8 mouse cellular contexts compared by ENCODE assay signal in the genomic region with DNA sequence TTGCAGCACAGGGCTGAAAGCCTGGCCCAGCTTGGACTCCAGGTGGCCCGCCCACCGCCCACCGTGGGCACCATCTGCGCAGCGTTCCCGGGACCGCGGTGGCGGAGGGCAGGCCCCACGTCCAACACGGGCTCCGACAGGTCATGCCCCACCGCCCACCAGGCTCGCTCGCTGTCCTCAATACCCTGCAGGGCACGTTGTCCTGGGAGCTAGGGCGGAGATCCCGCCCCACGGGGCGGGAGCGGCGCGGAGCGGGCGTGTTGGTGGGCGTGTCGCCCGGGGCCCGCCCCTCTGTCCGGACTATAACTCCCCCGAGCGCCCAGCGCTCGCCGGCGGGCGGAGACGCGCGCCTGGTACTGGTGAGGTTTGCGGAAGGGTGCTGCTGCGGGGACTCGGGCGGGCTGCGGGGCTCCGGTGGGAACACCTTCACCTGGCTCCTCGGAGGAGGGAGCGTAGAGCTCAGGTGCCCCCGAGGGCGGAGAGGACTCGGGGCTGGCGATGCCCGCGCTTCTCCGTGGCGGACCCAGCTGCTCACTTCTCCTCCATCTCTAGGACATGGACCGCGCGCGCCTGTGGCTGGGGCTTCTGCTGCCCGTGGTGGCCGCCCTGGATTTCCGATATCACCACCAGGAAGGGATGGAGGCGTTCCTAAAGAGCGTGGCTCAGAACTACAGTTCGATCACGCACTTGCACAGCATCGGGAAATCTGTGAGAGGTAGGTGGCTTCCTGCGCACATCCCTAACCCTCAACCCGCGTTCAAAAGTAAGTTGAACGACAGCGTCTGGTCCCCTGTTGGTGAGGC. TPM values are rescaled to one million over a fixed set of nuclear protein-coding genes. Genes with fewer than 3 reads are reported as not detected.
DNase-seq lines count a peak whose midpoint lies in the region; ATAC-seq and TF ChIP-seq lines count a peak whose summit lies in the region.

A gene (plus strand): TSS at position 332 of the 803 bp plus-strand sequence.

- peak within 1 kb of the TSS; percentile 39 for H3K9ac ChIP-seq in forebrain, embryonic 11.5 days (ENCODE audit: low read length)
- peak within 1 kb of the TSS; percentile 50 for H3K9ac ChIP-seq in lung, embryonic 15.5 days

- TF ChIP-seq POLR2A in olfactory bulb, adult 2 months (IDR thresholded peaks at IDR 0.05; ENCODE audit: insufficient read depth, low read depth, low read length) = 0 out of 2 replicates have a peak, but pooled peaks have one; percentile 28

- WGBS in forebrain, embryonic 11.5 days = 1% methylated on average over 72 of the region's 73 CpGs
- under 1% methylated on average over 64 of the region's 73 CpGs for WGBS in lung, embryonic 15.5 days
- under 1% methylated on average over 73 of the region's 73 CpGs for WGBS in olfactory bulb, adult 2 months

- peak within 1 kb of the TSS; percentile 51 for H3K4me3 ChIP-seq in forebrain, embryonic 11.5 days (ENCODE audit: low read depth, low read length)
- H3K4me3 ChIP-seq in lung, embryonic 15.5 days = peak within 1 kb of the TSS; percentile 73
- H3K4me3 ChIP-seq in olfactory bulb, adult 2 months (ENCODE audit: insufficient read depth, low read depth, low read length) = peak within 1 kb of the TSS; percentile 35

- peak; percentile 96 for ATAC-seq in forebrain, embryonic 11.5 days (replicated peaks; ENCODE audit: low FRiP score)
- peak; percentile 97 for ATAC-seq in lung, embryonic 15.5 days (ENCODE audit: borderline replicate concordance, extremely low read depth, low FRiP score, low TSS enrichment)

- no peaks in the 10 kb centered on the region for H3K36me3 ChIP-seq in forebrain, embryonic 11.5 days (ENCODE audit: control insufficient read depth, insufficient read depth, low read length)
- no peaks in the 10 kb centered on the region for H3K36me3 ChIP-seq in lung, embryonic 15.5 days

- no peak for TF ChIP-seq CTCF in olfactory bulb, adult 2 months (IDR thresholded peaks at IDR 0.05; ENCODE audit: insufficient read depth, low read depth, low read length)

- peaks cover 7% of the 10 kb centered on the region; the same call in 1 of the 2 replicates for H3K4me1 ChIP-seq in forebrain, embryonic 11.5 days (replicated peaks; ENCODE audit: control insufficient read depth, insufficient read depth, low read length)
- H3K4me1 ChIP-seq in lung, embryonic 15.5 days = peaks cover 23% of the 10 kb centered on the region
- peaks cover 13% of the 10 kb centered on the region for H3K4me1 ChIP-seq in olfactory bulb, adult 2 months (ENCODE audit: control insufficient read depth, insufficient read depth, low read length)

- H3K9me3 ChIP-seq in forebrain, embryonic 11.5 days (ENCODE audit: control insufficient read depth, low read length) = no peaks in the 10 kb centered on the region
- H3K9me3 ChIP-seq in lung, embryonic 15.5 days = no peaks in the 10 kb centered on the region

- intact Hi-C loops in heart, postnatal 14 days (cut with DNase I) = no loop called here

- DNase-seq in CD4-positive, CD25-positive, alpha-beta regulatory T cell, adult 2 months (ENCODE audit: low read depth, low spot score) = peak; percentile 85
- peak; percentile 68 to 72 for DNase-seq in adrenal gland, postnatal 4 days (ENCODE audit: low spot score in 2 of 2)
- DNase-seq in forebrain, embryonic 11.5 days (ENCODE audit: low spot score) = peak; percentile 84
- peak; percentile 78 to 82 for DNase-seq in heart, postnatal 14 days
- DNase-seq in kidney, postnatal 4 days = peak; percentile 89 to 93
- DNase-seq in thymus, postnatal 0 days (ENCODE audit: low spot score) = peak; percentile 58

- peak within 1 kb of the TSS; percentile 88 for H3K4me2 ChIP-seq in forebrain, embryonic 11.5 days (ENCODE audit: low read depth, low read length, severe bottlenecking)
- peak within 1 kb of the TSS; percentile 96 for H3K4me2 ChIP-seq in lung, embryonic 15.5 days

- no peak within 1 kb of the TSS for H3K27ac ChIP-seq in forebrain, embryonic 11.5 days (ENCODE audit: low read depth, low read length)
- no peak within 1 kb of the TSS for H3K27ac ChIP-seq in lung, embryonic 15.5 days
- H3K27ac ChIP-seq in olfactory bulb, adult 2 months (ENCODE audit: insufficient read depth, low read depth, low read length) = no peak within 1 kb of the TSS

- H3K27me3 ChIP-seq in forebrain, embryonic 11.5 days (ENCODE audit: control insufficient read depth, insufficient read depth, low read length) = peaks cover 37% of the 10 kb centered on the region
- peaks cover 35% of the 10 kb centered on the region for H3K27me3 ChIP-seq in lung, embryonic 15.5 days

RNA-seq across cellular contexts. Expression of the gene that starts here (rescaled TPM):
- total RNA-seq in adrenal gland, postnatal 4 days (2021) = 10 to 100 TPM; 24.4 to 25.3 TPM
- 4.1 and 5.0 TPM in 2 replicates for polyA plus RNA-seq in forebrain, embryonic 11.5 days (2014; fragmentation: Nextera tagmentation; extraction: Ambion mirVana)
- 1 to 10 TPM; 5.1 to 5.3 TPM for total RNA-seq in heart, postnatal 14 days (2021)
- 41.8 and 49.3 TPM in 2 replicates for polyA plus RNA-seq in lung, embryonic 15.5 days (2015; fragmentation: Nextera tagmentation; extraction: Ambion mirVana)
- polyA plus RNA-seq in olfactory bulb, adult 2 months (2012; ENCODE audit: insufficient read depth, insufficient read length, low replicate concordance, missing spikeins) = not detected in 2 replicates
- polyA plus RNA-seq in thymus, postnatal 0 days (2015; fragmentation: Nextera tagmentation; extraction: Ambion mirVana) = 3.0 and 3.5 TPM in 2 replicates

Comparison
In these comparisons a context has a peak if more than half of its experiments do, and no peak if none do; other contexts are left out.
1. RNA of the gene that starts here (total RNA-seq): 24.4 to 25.3 TPM in adrenal gland, postnatal 4 days; 5.1 to 5.3 TPM in heart, postnatal 14 days; every median in the first group is over 4 times any median in the second.
2. Peak in every context shown above with its lines, with median percentiles within 50 percentile points of each other: DNase-seq and H3K4me3 ChIP-seq.